In genomic region chr13:45461370-45461958, GRCm38 (mm10) we compare ENCODE assay signal across 23 mouse cellular contexts. TPM values are rescaled to one million over a fixed set of nuclear protein-coding genes. Genes with fewer than 3 reads are reported as not detected.
DNase-seq lines count a peak whose midpoint lies in the region; ATAC-seq and TF ChIP-seq lines count a peak whose summit lies in the region.
"Had no signal": no experiment of that assay in that cellular context is flagged by ENCODE, and none has a peak within 500 bp of the region (broad histone marks: within the 10 kb centered on the region; RNA-seq: fewer than 3 reads in every experiment).

No protein-coding gene starts in this region.

- no peak overlapping the region for H3K9ac ChIP-seq in liver, embryonic 12.5 days
- H3K9ac ChIP-seq: heart, embryonic 13.5 days; limb, embryonic 12.5 days; liver, embryonic 13.5 days; lung, embryonic 15.5 days; neural tube, embryonic 13.5 days had no signal

- no peak overlapping the region for H3K27ac ChIP-seq in liver, embryonic 12.5 days
- no peak overlapping the region for H3K27ac ChIP-seq in left cerebral cortex, adult 2 months
- H3K27ac ChIP-seq: heart, embryonic 13.5 days; limb, embryonic 12.5 days; liver, embryonic 13.5 days; lung, embryonic 15.5 days; macrophage; midbrain, embryonic 10.5 days; neural tube, embryonic 13.5 days had no signal

- no peak overlapping the region for H3K4me2 ChIP-seq in liver, embryonic 12.5 days
- H3K4me2 ChIP-seq: heart, embryonic 13.5 days; limb, embryonic 12.5 days; liver, embryonic 13.5 days; lung, embryonic 15.5 days; neural tube, embryonic 13.5 days had no signal

- DNase-seq in layer of hippocampus, adult 9-11 months: peak; percentile 44
- no peak for DNase-seq in layer of hippocampus, postnatal 14 days (ENCODE audit: low spot score in 2 of 2)
- DNase-seq in brain, adult 2 months (ENCODE audit: low read depth, low spot score): peak; percentile 98
- peak; percentile 74 to 86 for DNase-seq in cerebellum, adult 18-20 months
- peak; percentile 85 for DNase-seq in cerebellum, postnatal 25 days
- DNase-seq in right cerebral cortex, postnatal 10 days (ENCODE audit: low spot score in 2 of 2): no peak
- DNase-seq in left cerebral cortex, adult 2 months (ENCODE audit: extremely low spot score in 1 of 2, low spot score in 2 of 2): no peak
- DNase-seq: adrenal gland, postnatal 36 days; embryo, embryonic 11 days; heart, postnatal 36 days; kidney, adult 8-10 months; liver, embryonic 13.5 days; right cerebral cortex, postnatal 14 days; thymus, adult 18-20 months had no signal

- WGBS in liver, embryonic 12.5 days (ENCODE audit: insufficient replicate concordance): 78% methylated on average over 14 of the region's 14 CpGs

- H3K27me3 ChIP-seq in liver, embryonic 12.5 days (replicated peaks): 0 out of 2 replicates have a peak, but pooled peaks cover 4% of the 10 kb centered on the region
- H3K27me3 ChIP-seq: heart, embryonic 13.5 days; limb, embryonic 12.5 days; lung, embryonic 15.5 days had no signal

- H3K9me3 ChIP-seq in liver, embryonic 12.5 days (replicated peaks): no peaks in the 10 kb centered on the region
- H3K9me3 ChIP-seq: heart, embryonic 13.5 days; limb, embryonic 12.5 days; liver, embryonic 13.5 days; lung, embryonic 15.5 days; midbrain, embryonic 10.5 days; neural tube, embryonic 13.5 days had no signal

- H3K36me3 ChIP-seq in liver, embryonic 12.5 days: no peaks in the 10 kb centered on the region
- H3K36me3 ChIP-seq: heart, embryonic 13.5 days; limb, embryonic 12.5 days; liver, embryonic 13.5 days; lung, embryonic 15.5 days; midbrain, embryonic 10.5 days; neural tube, embryonic 13.5 days had no signal

- no peak for ATAC-seq in liver, embryonic 12.5 days
- ATAC-seq: CD4-positive, CD25-positive, alpha-beta regulatory T cell, adult 4 months; forebrain, embryonic 16.5 days had no signal

- intact Hi-C loops in left cerebral cortex, adult 2 months (cut with DNase I): no loop called here

- H3K4me1 ChIP-seq in liver, embryonic 12.5 days: peaks cover under 1% of the 10 kb centered on the region; the same call in 1 of the 2 replicates
- H3K4me1 ChIP-seq: heart, embryonic 13.5 days; liver, embryonic 13.5 days; lung, embryonic 15.5 days; midbrain, embryonic 10.5 days had no signal

- H3K4me3 ChIP-seq in liver, embryonic 12.5 days: no peak overlapping the region
- H3K4me3 ChIP-seq in left cerebral cortex, adult 2 months: no peak overlapping the region
- H3K4me3 ChIP-seq: heart, embryonic 13.5 days; limb, embryonic 12.5 days; liver, embryonic 13.5 days; lung, embryonic 15.5 days; midbrain, embryonic 10.5 days; neural tube, embryonic 13.5 days had no signal

- TF ChIP-seq CTCF in left cerebral cortex, adult 2 months (IDR thresholded peaks at IDR 0.05): no peak

RNA-seq across cellular contexts. Expression of gene Gmpr, which starts 45.8 kb away (rescaled TPM):
- total RNA-seq in layer of hippocampus, postnatal 14 days (2021): 10 to 100 TPM; 60.1 to 60.7 TPM
- 364 and 366 TPM in 2 replicates for polyA plus RNA-seq in liver, embryonic 12.5 days (2016; fragmentation: Nextera tagmentation; extraction: Ambion mirVana)
- 10 to 100 TPM; 46.0 to 50.6 TPM for total RNA-seq in left cerebral cortex, adult 2 months (2021)

Comparison
In these comparisons a context has a peak if more than half of its experiments do, and no peak if none do; other contexts are left out.
1. DNase-seq: peak in layer of hippocampus, adult 9-11 months (single experiment), brain, adult 2 months (single experiment), cerebellum, adult 18-20 months (2 of 2) and cerebellum, postnatal 25 days (2 of 2); none in layer of hippocampus, postnatal 14 days (0 of 2), right cerebral cortex, postnatal 10 days (0 of 2) and left cerebral cortex, adult 2 months (0 of 2).